Mouse (Mus musculus): ENCODE measurements around the gene H2-Ke6.

Gene H2-Ke6

GRCm38 (mm10) chr17:34027656-34028223, at the start of gene H2-Ke6:
H2-Ke6 (minus strand) TSS chr17:34028060.
- peak; percentile 92 for DNase-seq (ENCODE audit: low spot score)

- DNase-seq (ENCODE audit: low spot score) = peak; percentile 14
Measured at GRCm38 (mm10) chr17:34077549-34077948, 49.7 kb upstream of the H2-Ke6 start.

- peak; percentile 38 for DNase-seq (ENCODE audit: low spot score)
Measured at GRCm38 (mm10) chr17:34075271-34075670, 47.4 kb upstream of the H2-Ke6 start.

GRCm38 (mm10) chr17:34072091-34072490, 44.2 kb upstream of the H2-Ke6 start:
- DNase-seq (ENCODE audit: low spot score) = no peak

GRCm38 (mm10) chr17:34068864-34069263, 41.0 kb upstream of the H2-Ke6 start:
- no peak for DNase-seq (ENCODE audit: low spot score)

GRCm38 (mm10) chr17:34057224-34057623, 29.4 kb upstream of the H2-Ke6 start:
- no peak for DNase-seq (ENCODE audit: low spot score)

- no peak for DNase-seq (ENCODE audit: low spot score)
Measured at GRCm38 (mm10) chr17:34047404-34048050, 19.7 kb upstream of the H2-Ke6 start.

- no peak for DNase-seq (ENCODE audit: low spot score)
Measured at GRCm38 (mm10) chr17:34045941-34046340, 18.1 kb upstream of the H2-Ke6 start.

GRCm38 (mm10) chr17:34039562-34040450, 11.9 kb upstream of the H2-Ke6 start:
- peak; percentile 18 for DNase-seq (ENCODE audit: low spot score)

- peak; percentile 15 for DNase-seq (ENCODE audit: low spot score)
Measured at GRCm38 (mm10) chr17:34038878-34039561, 11.2 kb upstream of the H2-Ke6 start, which contains the start of gene Col11a2. Col11a2 (plus strand) TSS chr17:34039437.

- peak; percentile 64 for DNase-seq (ENCODE audit: low spot score)
Measured at GRCm38 (mm10) chr17:34038440-34038839, 10.6 kb upstream of the H2-Ke6 start.

- DNase-seq (ENCODE audit: low spot score) = no peak
Measured at GRCm38 (mm10) chr17:34037241-34037640, 9.4 kb upstream of the H2-Ke6 start.

GRCm38 (mm10) chr17:34036647-34037046, 8.8 kb upstream of the H2-Ke6 start:
- peak; percentile 7 for DNase-seq (ENCODE audit: low spot score)

- no peak for DNase-seq (ENCODE audit: low spot score)
Measured at GRCm38 (mm10) chr17:34035517-34035916, 7.7 kb upstream of the H2-Ke6 start.

GRCm38 (mm10) chr17:34034064-34034463, 6.2 kb upstream of the H2-Ke6 start:
- peak; percentile 31 for DNase-seq (ENCODE audit: low spot score)

- DNase-seq (ENCODE audit: low spot score) = no peak
Measured at GRCm38 (mm10) chr17:34033441-34033840, 5.6 kb upstream of the H2-Ke6 start.

- DNase-seq (ENCODE audit: low spot score) = peak; percentile 7
Measured at GRCm38 (mm10) chr17:34032806-34033205, 4.9 kb upstream of the H2-Ke6 start.

- peak; percentile 58 for DNase-seq (ENCODE audit: low spot score)
Measured at GRCm38 (mm10) chr17:34032174-34032632, 4.3 kb upstream of the H2-Ke6 start.

GRCm38 (mm10) chr17:34031465-34032173, 3.8 kb upstream of the H2-Ke6 start, which contains the start of the genes Slc39a7 and Rxrb:
Slc39a7 (minus strand) TSS chr17:34031682.
Rxrb (plus strand) TSS chr17:34031812.
- DNase-seq (ENCODE audit: low spot score) = peak; percentile 96

GRCm38 (mm10) chr17:34030861-34031326, 3.0 kb upstream of the H2-Ke6 start:
- DNase-seq (ENCODE audit: low spot score) = no peak
